Mouse (Mus musculus) bone marrow macrophage, adult 2 months (primary cell): ENCODE results near the gene Brd4.

Experiments used
- CTCF ChIP-seq: IDR thresholded peaks from 2 replicates; pipeline ENCODE4 v1.5.1; 2012; ENCODE audit warnings: low read depth, mild to moderate bottlenecking, low read length, moderate library complexity
- POLR2A ChIP-seq: IDR thresholded peaks from 2 replicates; pipeline ENCODE4 v1.6.1; 2012; ENCODE audit warnings: mild to moderate bottlenecking, low read depth, low read length, borderline replicate concordance

- TF ChIP-seq CTCF (no peak), POLR2A (no peak)
Observed at GRCm38 (mm10) chr17:32263672-32264071, 20.9 kb downstream of the Brd4 start.
